Mouse (Mus musculus) liver, adult (tissue): ENCODE measurements around the gene Samd8.
A peak's percentile ranks its signal among the peaks of the same experiment; 100 is the strongest.

Source experiments
- GATA4 ChIP-seq: IDR thresholded peaks from 2 replicates; pipeline ENCODE4 v1.6.1; 2014; ENCODE audit warnings: mild to moderate bottlenecking, low read length; ENCODE audit not compliant: insufficient replicate concordance

Samd8 gene

DNA sequence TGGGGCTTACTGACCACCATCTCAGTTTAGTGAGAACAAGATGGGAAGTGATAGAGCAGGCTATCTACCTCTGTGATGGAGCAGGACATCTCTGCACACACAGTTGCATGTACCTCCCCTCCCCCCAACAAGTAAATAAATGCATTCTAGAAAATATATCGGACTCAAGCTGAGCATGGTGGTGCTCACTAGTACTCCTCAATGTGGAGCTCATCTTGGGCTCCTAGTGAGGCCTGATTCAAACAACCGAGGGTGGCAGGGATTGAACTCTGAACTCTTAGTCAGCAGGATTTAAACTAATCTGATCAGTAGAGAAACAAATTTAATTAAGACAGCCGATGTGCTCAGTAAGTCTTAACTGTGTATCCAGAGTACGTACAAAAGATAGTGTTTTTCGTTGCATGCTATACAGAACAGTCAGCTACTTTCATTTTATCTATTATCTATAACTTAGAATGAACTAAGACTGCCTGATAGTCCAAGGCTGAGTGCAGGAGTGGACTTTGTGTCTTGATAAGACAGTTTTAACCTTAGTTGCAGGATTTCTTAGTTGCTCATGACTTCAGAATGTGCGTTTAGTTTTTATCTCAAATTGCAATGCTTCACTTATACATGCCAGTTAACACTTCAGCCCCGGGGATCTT is 15.5 kb downstream of the Samd8 start:
- TF ChIP-seq GATA4 = 0 out of 2 replicates have a peak, but pooled peaks have one; percentile 28

DNA sequence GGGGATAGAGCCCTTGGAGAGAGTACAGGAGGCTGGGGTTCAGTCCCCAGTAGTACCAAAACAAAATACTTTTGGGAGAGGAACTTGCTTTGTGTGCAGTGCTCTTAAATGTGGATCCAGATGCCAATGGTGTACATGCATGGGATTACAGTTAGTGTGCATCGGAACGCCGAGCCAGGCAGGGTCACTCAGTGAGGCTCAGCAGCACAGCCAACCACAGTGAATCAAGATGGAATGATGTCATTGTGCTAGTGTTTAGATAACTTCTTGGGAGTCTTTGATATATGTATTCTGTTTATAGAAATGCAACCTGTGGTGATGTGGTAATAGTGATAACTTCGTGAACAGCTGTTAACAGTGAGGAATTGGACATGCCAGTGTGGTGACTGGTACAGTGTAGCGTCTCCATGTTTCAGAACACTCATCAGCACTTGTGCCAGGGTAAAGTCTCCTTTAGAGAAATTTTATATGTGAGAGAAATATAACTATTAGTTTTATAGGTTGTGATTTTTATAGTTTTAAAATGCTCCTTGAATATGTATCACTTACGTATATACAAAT is 16.1 kb downstream of the Samd8 start:
- no peak for TF ChIP-seq GATA4

DNA sequence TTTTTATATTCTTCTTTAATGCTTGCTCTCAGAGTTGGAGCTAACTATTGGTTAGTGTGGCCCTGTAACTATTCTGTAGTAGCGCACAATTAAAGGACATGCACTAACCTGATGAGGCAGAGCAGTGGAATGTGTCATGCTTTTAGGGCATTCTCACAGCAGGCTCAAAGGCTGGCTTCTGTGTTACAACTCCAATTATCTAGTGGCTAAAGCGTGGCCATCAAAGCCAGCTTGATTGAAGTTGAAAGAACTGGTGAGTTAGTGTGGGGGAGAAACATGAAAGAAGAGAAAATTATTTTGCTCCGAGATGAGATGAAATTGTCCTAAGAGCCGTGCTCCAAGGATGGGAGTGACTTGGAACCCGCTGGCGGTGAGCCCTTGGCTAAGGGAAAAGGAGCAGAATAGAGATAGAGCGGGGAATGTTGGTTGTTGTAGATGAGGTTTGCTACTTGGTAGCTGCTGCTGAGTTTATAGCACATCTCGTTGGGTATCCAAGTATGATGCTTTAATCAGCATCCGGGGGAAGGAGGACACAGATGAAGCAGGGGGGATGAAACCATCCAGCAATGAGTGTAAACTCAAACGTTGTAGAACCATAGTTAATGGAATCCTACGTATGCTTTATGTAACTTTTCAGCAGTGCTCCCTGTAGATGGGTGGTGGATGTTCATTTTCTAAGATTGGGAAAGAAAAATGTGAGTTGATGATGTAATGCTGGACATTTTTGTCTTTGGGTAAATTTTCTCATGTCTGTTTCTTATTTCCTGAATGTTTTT is 22.4 kb downstream of the Samd8 start:
- TF ChIP-seq GATA4 = no peak

- TF ChIP-seq GATA4 = no peak
Observed at GRCm38 (mm10) chr14:21773946-21774345, 23.6 kb downstream of the Samd8 start.

- TF ChIP-seq GATA4 = no peak
Observed at GRCm38 (mm10) chr14:21776201-21776600, 25.9 kb downstream of the Samd8 start.

DNA sequence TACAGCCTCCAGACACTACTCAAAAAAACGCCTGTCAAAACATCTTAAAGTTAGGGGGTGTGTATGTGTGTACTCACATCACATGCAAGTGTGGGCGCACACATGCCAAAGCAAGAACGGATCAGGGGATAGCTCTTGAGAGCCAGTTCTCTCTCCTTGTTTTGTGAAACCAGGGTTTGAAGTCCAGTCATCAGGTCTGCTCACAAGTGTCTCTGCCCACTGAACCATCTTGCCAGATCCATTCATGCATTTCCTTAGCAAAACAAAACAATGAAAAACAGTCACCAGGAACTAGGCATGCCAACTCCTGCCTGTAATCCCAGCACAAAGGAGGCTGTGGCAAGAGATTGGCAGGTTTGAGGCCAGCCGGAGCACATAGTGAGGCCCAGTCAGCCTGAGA is 36.2 kb downstream of the Samd8 start:
- no peak for TF ChIP-seq GATA4

GRCm38 (mm10) chr14:21787374-21787773 is 37.0 kb downstream of the Samd8 start:
- TF ChIP-seq GATA4 = no peak

DNA sequence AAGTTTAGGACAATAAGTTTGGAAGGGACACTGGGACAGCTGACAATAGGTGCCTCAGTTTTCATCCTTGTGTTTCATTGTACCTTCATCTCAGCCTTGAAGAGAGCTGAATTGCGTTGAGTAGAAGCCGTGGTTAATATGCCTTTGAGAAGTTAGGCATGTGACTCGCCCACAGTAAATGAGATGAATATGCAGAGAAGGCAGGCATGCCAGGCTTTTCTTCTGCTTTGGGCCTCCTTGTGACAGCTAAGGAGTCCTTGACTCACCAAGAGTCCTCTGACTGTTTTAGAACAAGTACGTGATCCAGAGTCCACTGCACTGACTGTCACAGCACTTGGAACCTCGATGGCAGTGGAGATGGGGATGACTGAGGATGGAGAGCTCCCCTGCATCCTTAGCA is 37.8 kb downstream of the Samd8 start:
- TF ChIP-seq GATA4 = no peak

DNA sequence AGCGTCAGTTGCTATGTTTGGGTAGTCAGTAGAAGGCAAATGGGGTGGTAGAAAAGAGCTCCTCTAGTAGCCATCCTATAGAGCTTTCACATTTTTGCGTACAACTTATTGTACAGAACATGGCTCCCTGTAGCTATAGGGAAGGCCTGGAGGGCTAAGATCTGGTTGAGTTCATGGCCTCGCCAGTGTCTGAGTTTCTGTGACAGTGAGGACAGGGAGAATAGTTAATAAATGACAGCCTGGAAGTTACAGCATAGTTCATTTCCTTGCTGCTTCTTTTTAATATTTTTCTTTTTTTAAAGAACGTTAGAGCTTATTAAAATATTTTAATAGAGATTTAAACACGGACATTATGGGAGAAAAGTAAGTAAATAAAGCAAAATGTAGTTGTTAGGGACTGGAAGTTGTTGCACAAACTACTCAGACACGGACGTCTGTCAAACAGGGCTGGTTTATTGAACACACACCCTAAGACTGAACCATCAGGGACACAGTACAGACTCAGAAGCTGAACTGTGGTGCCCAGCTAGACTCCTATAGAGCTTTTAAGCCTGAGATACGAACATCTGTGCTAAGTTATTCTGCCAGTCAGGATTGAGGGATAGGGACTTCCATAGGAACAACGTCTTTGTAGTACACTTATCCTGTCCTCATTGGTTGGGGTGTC is 40.4 kb downstream of the Samd8 start:
- TF ChIP-seq GATA4 = no peak

DNA sequence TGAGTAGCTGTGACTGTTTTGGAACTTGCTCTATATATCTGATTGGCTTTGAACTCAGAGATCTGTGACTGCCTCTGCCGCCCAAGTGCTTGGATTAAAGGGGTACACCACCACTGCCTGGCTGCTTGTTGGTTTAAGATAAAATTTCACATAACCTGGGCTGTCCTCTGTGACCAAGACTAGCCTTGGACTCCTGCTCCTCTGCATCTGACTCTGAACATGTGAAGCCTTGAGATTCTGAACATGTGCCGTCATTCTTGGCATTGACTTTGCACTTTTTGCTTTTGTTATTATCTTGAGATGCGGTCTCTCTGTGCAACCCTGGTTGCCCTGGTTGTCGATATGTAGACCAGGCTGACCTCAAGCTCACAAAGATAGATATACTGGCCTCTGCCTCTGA is 41.4 kb downstream of the Samd8 start:
- TF ChIP-seq GATA4 = no peak

GRCm38 (mm10) chr14:21792250-21792649 is 41.9 kb downstream of the Samd8 start:
- TF ChIP-seq GATA4 = no peak

GRCm38 (mm10) chr14:21800641-21801040 is 50.3 kb downstream of the Samd8 start:
- TF ChIP-seq GATA4 = no peak

DNA sequence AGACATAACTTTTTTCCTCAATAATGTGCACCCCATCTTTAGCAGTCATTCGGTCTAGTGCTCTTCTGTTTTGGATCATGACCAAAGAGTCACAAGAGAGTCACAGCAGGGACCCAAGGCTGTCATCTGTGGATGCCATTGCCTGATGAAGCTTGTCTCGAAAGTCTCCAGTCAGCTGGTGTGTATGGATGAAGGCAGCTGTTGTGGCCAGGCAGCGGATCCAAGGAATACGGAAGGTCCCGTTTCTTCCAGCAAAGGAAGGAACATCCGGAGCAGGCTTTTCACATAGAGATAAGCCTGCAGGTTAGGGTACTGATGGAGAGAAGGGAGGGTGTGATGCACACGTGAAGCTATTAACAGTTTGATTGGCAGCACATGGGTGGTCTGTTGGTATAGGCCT is 51.3 kb downstream of the Samd8 start:
- TF ChIP-seq GATA4 = no peak

DNA sequence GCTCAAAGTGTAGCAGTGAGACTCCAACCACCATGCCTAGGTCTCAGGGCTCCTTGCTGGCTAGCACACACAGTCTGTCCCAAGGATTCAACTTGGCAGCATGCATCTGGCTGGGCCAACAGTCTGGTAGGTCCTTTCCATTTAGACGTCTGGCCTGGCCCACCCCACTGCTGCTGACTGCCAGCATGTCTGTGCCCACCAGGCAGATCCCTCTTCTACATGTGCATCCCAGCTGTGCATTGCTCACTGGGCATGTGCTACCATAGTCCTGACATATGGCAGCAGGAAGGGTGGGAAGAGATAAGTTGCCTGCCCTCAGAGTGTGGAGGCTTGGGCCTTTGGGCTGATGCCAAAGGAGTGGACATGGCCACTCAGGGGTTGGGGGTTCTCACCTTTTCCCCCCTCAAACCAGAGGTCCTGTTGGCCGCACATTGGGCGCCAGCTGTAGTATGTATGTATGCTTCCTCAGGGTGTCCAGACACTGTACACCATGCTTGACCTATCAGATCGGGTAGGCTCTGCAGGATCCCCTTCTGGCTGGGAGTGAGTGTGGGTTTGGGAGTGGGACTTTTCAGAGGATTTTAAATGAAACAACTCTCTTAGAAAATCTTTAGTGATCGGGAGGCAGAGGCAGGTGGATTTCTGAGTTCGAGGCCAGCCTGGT is 52.3 kb downstream of the Samd8 start:
- no peak for TF ChIP-seq GATA4

DNA sequence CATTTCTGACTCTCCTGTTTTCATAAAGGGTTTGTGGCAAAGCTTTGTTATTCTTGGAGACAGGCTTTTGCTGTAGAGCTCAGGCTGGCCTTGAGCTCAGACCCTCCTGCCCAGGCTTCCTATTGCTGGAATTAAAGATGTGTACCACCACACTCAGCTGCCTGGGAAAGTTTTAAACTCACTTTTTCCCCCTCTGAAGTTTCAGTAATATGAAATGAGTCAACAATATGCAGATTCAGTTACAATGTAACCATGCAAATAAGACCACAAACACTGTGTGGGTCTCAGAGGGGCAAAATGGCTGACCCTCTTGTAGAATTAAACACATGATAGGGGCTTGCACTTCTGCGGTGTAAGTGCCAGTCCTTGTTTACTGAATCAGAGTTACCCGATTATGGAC is 55.9 kb downstream of the Samd8 start:
- TF ChIP-seq GATA4 = no peak

- TF ChIP-seq GATA4 = no peak
Observed at GRCm38 (mm10) chr14:21806631-21807160, 56.4 kb downstream of the Samd8 start.
